Mouse (Mus musculus) neural tube, embryonic 14.5 days (tissue): ENCODE data around the gene Fkbp1a. TPM values are rescaled to one million over a fixed set of nuclear protein-coding genes. Genes with fewer than 3 reads are reported as not detected.
A peak's percentile ranks its signal among the peaks of the same experiment; 100 is the strongest.

Experiments
- ATAC-seq: fragments of 200-750 bp; cut with Nextera tagmentation; 2 replicates; pipeline ENCODE4 v1.8.0; 2017; ENCODE audit warnings: low read depth, mild to moderate bottlenecking, moderate TSS enrichment, moderate library complexity
- H3K27ac ChIP-seq: fragments of 300-500 bp; sonication (generic); 2 replicates; pipeline ENCODE4 v1.5.1; 2014; ENCODE audit warnings: low read depth, mild to moderate bottlenecking, control low read depth, low read length, moderate library complexity, mixed read lengths
- H3K27me3 ChIP-seq: fragments of 300-500 bp; sonication (generic); 2 replicates; pipeline ENCODE4 v1.6.1; 2014; ENCODE audit warnings: low read length; ENCODE audit not compliant: control insufficient read depth, insufficient read depth
- H3K36me3 ChIP-seq: fragments of 300-500 bp; sonication (generic); 2 replicates; pipeline ENCODE4 v1.6.1; 2014; ENCODE audit warnings: low read length, mixed read lengths; ENCODE audit not compliant: control insufficient read depth, insufficient read depth
- H3K4me1 ChIP-seq: fragments of 300-500 bp; sonication (generic); 2 replicates; pipeline ENCODE4 v1.6.1; 2014; ENCODE audit warnings: low read length; ENCODE audit not compliant: control insufficient read depth, insufficient read depth
- H3K4me2 ChIP-seq: fragments of 300-500 bp; sonication (generic); 2 replicates; pipeline ENCODE4 v1.6.1; 2014; ENCODE audit warnings: mild to moderate bottlenecking, low read depth, low read length, control low read depth
- H3K4me3 ChIP-seq: fragments of 300-500 bp; sonication (generic); 2 replicates; pipeline ENCODE4 v1.5.1; 2014; ENCODE audit warnings: low read depth, low read length, control low read depth, mixed read lengths
- H3K9ac ChIP-seq: fragments of 300-500 bp; sonication (generic); replicated peaks from 2 replicates; pipeline ENCODE4 v1.6.1; 2014; ENCODE audit warnings: low read depth, mild to moderate bottlenecking, control low read depth, low read length, mixed read lengths
- H3K9me3 ChIP-seq: fragments of 300-500 bp; sonication (generic); 2 replicates; pipeline ENCODE4 v1.6.1; 2016; ENCODE audit warnings: low read length; ENCODE audit not compliant: control insufficient read depth
- WGBS: fragments of 180-500 bp; shearing (Covaris S2); extraction: QIAGEN DNeasy Blood & Tissue Kit; methylation state at CpG from one replicate; pipeline ENCODE4 v1.1.7; 2014; 5-methylcytosine and 5-hydroxymethylcytosine counted together
- polyA plus RNA-seq: library from polyadenylated mRNA; unstranded; fragments of >200 nt; fragmentation: Nextera tagmentation; extraction: Ambion mirVana; gene quantifications from 2 replicates; pipeline ENCODE4 v1.2.1, GENCODE M21; 2014

Gene Fkbp1a
- polyA plus RNA-seq, 1 experiment from 2014 or later = 618 TPM

- H3K9me3 ChIP-seq = no peaks in the 10 kb centered on the region
- H3K36me3 ChIP-seq = no peaks in the 10 kb centered on the region
- no peak overlapping the region for H3K4me2 ChIP-seq
- H3K27me3 ChIP-seq = no peaks in the 10 kb centered on the region
- ATAC-seq = no peak
- no peak overlapping the region for H3K27ac ChIP-seq
- H3K4me1 ChIP-seq = no peaks in the 10 kb centered on the region
- WGBS = 79% methylated on average over 3 of the region's 3 CpGs
- H3K4me3 ChIP-seq = no peak overlapping the region
- no peak overlapping the region for H3K9ac ChIP-seq
Observed at GRCm38 (mm10) chr2:151585934-151586333, 43.7 kb downstream of the Fkbp1a start.

- 89% methylated on average over 1 of the region's 1 CpGs for WGBS
Observed at GRCm38 (mm10) chr2:151586807-151587206, 44.5 kb downstream of the Fkbp1a start.

GRCm38 (mm10) chr2:151587306-151587705 is 45.0 kb downstream of the Fkbp1a start:
- 82% methylated on average over 9 of the region's 9 CpGs for WGBS
- peaks cover 6% of the 10 kb centered on the region; the same call in 1 of the 2 replicates for H3K36me3 ChIP-seq

More at GRCm38 (mm10) chr2:151586807-151587206, 44.5 kb downstream of the Fkbp1a start:
- ATAC-seq = no peak
- Histone ChIP-seq H3K27me3 (no peaks in the 10 kb centered on the region), H3K9ac (no peak overlapping the region), H3K4me3 (no peak overlapping the region), H3K27ac (no peak overlapping the region), H3K4me2 (no peak overlapping the region), H3K9me3 (no peaks in the 10 kb centered on the region), H3K4me1 (no peaks in the 10 kb centered on the region), H3K36me3 (0 out of 2 replicates have a peak, but pooled peaks cover 3% of the 10 kb centered on the region)

GRCm38 (mm10) chr2:151598068-151598467 is 55.8 kb downstream of the Fkbp1a start:
- H3K4me1 ChIP-seq = peaks cover 7% of the 10 kb centered on the region
- peaks cover 20% of the 10 kb centered on the region for H3K36me3 ChIP-seq
- ATAC-seq = no peak

More at GRCm38 (mm10) chr2:151587306-151587705, 45.0 kb downstream of the Fkbp1a start:
- no peak for ATAC-seq
- no peaks in the 10 kb centered on the region for H3K27me3 ChIP-seq
- H3K4me1 ChIP-seq = no peaks in the 10 kb centered on the region
- no peaks in the 10 kb centered on the region for H3K9me3 ChIP-seq
- H3K4me3 ChIP-seq = no peak overlapping the region
- H3K27ac ChIP-seq = no peak overlapping the region
- no peak overlapping the region for H3K4me2 ChIP-seq
- no peak overlapping the region for H3K9ac ChIP-seq

GRCm38 (mm10) chr2:151602106-151602505 is 59.8 kb downstream of the Fkbp1a start:
- Histone ChIP-seq H3K4me1 (peaks cover 24% of the 10 kb centered on the region), H3K36me3 (peaks cover 4% of the 10 kb centered on the region; the same call in 1 of the 2 replicates), H3K9me3 (no peaks in the 10 kb centered on the region), H3K4me3 (no peak overlapping the region), H3K27ac (no peak overlapping the region), H3K9ac (no peak overlapping the region), H3K27me3 (no peaks in the 10 kb centered on the region), H3K4me2 (no peak overlapping the region)
- 69% methylated on average over 4 of the region's 4 CpGs for WGBS
- no peak for ATAC-seq

More at GRCm38 (mm10) chr2:151598068-151598467, 55.8 kb downstream of the Fkbp1a start:
- Histone ChIP-seq H3K9ac (no peak overlapping the region), H3K4me2 (no peak overlapping the region), H3K27me3 (no peaks in the 10 kb centered on the region), H3K4me3 (no peak overlapping the region), H3K27ac (no peak overlapping the region), H3K9me3 (no peaks in the 10 kb centered on the region)
- 82% methylated on average over 2 of the region's 2 CpGs for WGBS

- 3% methylated on average over 4 of the region's 4 CpGs for WGBS
- peak; percentile 88 for ATAC-seq
Observed at GRCm38 (mm10) chr2:151603630-151604029, 61.3 kb downstream of the Fkbp1a start.

GRCm38 (mm10) chr2:151605437-151605987 is 63.2 kb downstream of the Fkbp1a start:
- H3K27me3 ChIP-seq = no peaks in the 10 kb centered on the region
- 39% methylated on average over 11 of the region's 11 CpGs for WGBS
- H3K4me3 ChIP-seq = no peak overlapping the region
- H3K9ac ChIP-seq = no peak overlapping the region
- H3K36me3 ChIP-seq = no peaks in the 10 kb centered on the region
- 0 out of 2 replicates have a peak overlapping the region, but pooled peaks have one; percentile 22 for H3K27ac ChIP-seq
- peak; percentile 63 for ATAC-seq
- H3K4me2 ChIP-seq = no peak overlapping the region
- no peaks in the 10 kb centered on the region for H3K9me3 ChIP-seq
- peaks cover 29% of the 10 kb centered on the region for H3K4me1 ChIP-seq

More at GRCm38 (mm10) chr2:151603630-151604029, 61.3 kb downstream of the Fkbp1a start:
- no peak overlapping the region for H3K4me3 ChIP-seq
- peak overlapping the region; percentile 8; the same call in 1 of the 2 replicates for H3K27ac ChIP-seq
- no peak overlapping the region for H3K9ac ChIP-seq
- no peaks in the 10 kb centered on the region for H3K9me3 ChIP-seq
- H3K27me3 ChIP-seq = no peaks in the 10 kb centered on the region
- H3K36me3 ChIP-seq = no peaks in the 10 kb centered on the region
- H3K4me2 ChIP-seq = no peak overlapping the region
- peaks cover 24% of the 10 kb centered on the region for H3K4me1 ChIP-seq

- H3K4me2 ChIP-seq = no peak overlapping the region
- H3K4me3 ChIP-seq = no peak overlapping the region
- no peak overlapping the region for H3K9ac ChIP-seq
- H3K9me3 ChIP-seq = no peaks in the 10 kb centered on the region
- H3K4me1 ChIP-seq = peaks cover 18% of the 10 kb centered on the region
- 73% methylated on average over 1 of the region's 1 CpGs for WGBS
- ATAC-seq = no peak
- no peak overlapping the region for H3K27ac ChIP-seq
- no peaks in the 10 kb centered on the region for H3K36me3 ChIP-seq
- H3K27me3 ChIP-seq = no peaks in the 10 kb centered on the region
Observed at GRCm38 (mm10) chr2:151608435-151608834, 66.2 kb downstream of the Fkbp1a start.

- 22% methylated on average over 3 of the region's 3 CpGs for WGBS
- H3K4me2 ChIP-seq = no peak overlapping the region
- H3K9me3 ChIP-seq = no peaks in the 10 kb centered on the region
- H3K4me3 ChIP-seq = no peak overlapping the region
- no peaks in the 10 kb centered on the region for H3K27me3 ChIP-seq
- H3K27ac ChIP-seq = no peak overlapping the region
- peaks cover 5% of the 10 kb centered on the region for H3K4me1 ChIP-seq
- ATAC-seq = peak; percentile 44; the same call in 1 of the 2 replicates
- no peak overlapping the region for H3K9ac ChIP-seq
- H3K36me3 ChIP-seq = no peaks in the 10 kb centered on the region
Observed at GRCm38 (mm10) chr2:151609974-151610373, 67.7 kb downstream of the Fkbp1a start.
